Mouse (Mus musculus): ENCODE measurements around the gene Psmd1. TPM values are rescaled to one million over a fixed set of nuclear protein-coding genes. Genes with fewer than 3 reads are reported as not detected.

Psmd1 gene
- polyA plus RNA-seq, 1 experiment, result 61.2 TPM

GRCm38 (mm10) chr1:86156595-86156994 is 92.4 kb downstream of the Psmd1 start:
- Histone ChIP-seq H3K4me3 (ENCODE audit: insufficient read depth, low read depth, low read length) (no peak overlapping the region), H3K36me3 (ENCODE audit: control insufficient read depth, insufficient read depth, low read length) (no peaks in the 10 kb centered on the region), H3K27ac (ENCODE audit: insufficient read depth, low read depth, low read length) (no peak overlapping the region), H3K27me3 (replicated peaks; ENCODE audit: control insufficient read depth, insufficient read depth, low read length) (no peaks in the 10 kb centered on the region), H3K4me1 (ENCODE audit: control insufficient read depth, insufficient read depth, low read length) (peaks cover 4% of the 10 kb centered on the region; the same call in 1 of the 2 replicates)
- DNase-seq, result no peak
- 93% methylated on average over 6 of the region's 6 CpGs for WGBS
- no peak for TF ChIP-seq CTCF (conservative IDR thresholded peaks at IDR 0.05; ENCODE audit: insufficient read depth, insufficient read length, low read depth, low read length)
- TF ChIP-seq POLR2A (IDR thresholded peaks at IDR 0.05; ENCODE audit: low read depth, low read length), result no peak

GRCm38 (mm10) chr1:86160059-86160458 is 95.9 kb downstream of the Psmd1 start:
- WGBS, result 94% methylated on average over 6 of the region's 6 CpGs
- no peaks in the 10 kb centered on the region for H3K27me3 ChIP-seq (replicated peaks; ENCODE audit: control insufficient read depth, insufficient read depth, low read length)
- TF ChIP-seq CTCF (conservative IDR thresholded peaks at IDR 0.05; ENCODE audit: insufficient read depth, insufficient read length, low read depth, low read length) (no peak), POLR2A (IDR thresholded peaks at IDR 0.05; ENCODE audit: low read depth, low read length) (no peak)
- DNase-seq, result no peak
- H3K4me1 ChIP-seq (ENCODE audit: control insufficient read depth, insufficient read depth, low read length), result peaks cover 4% of the 10 kb centered on the region; the same call in 1 of the 2 replicates
- H3K36me3 ChIP-seq (ENCODE audit: control insufficient read depth, insufficient read depth, low read length), result no peaks in the 10 kb centered on the region; the same call in 1 of the 2 replicates
- no peak overlapping the region for H3K4me3 ChIP-seq (ENCODE audit: insufficient read depth, low read depth, low read length)
- no peak overlapping the region for H3K27ac ChIP-seq (ENCODE audit: insufficient read depth, low read depth, low read length)

- 96% methylated on average over 5 of the region's 5 CpGs for WGBS
- DNase-seq, result no peak
- H3K4me1 ChIP-seq (ENCODE audit: control insufficient read depth, insufficient read depth, low read length), result no peaks in the 10 kb centered on the region; the same call in 1 of the 2 replicates
- H3K27me3 ChIP-seq (replicated peaks; ENCODE audit: control insufficient read depth, insufficient read depth, low read length), result no peaks in the 10 kb centered on the region
- no peak overlapping the region for H3K4me3 ChIP-seq (ENCODE audit: insufficient read depth, low read depth, low read length)
- TF ChIP-seq CTCF (conservative IDR thresholded peaks at IDR 0.05; ENCODE audit: insufficient read depth, insufficient read length, low read depth, low read length) (no peak), POLR2A (IDR thresholded peaks at IDR 0.05; ENCODE audit: low read depth, low read length) (no peak)
- no peaks in the 10 kb centered on the region; the same call in 1 of the 2 replicates for H3K36me3 ChIP-seq (ENCODE audit: control insufficient read depth, insufficient read depth, low read length)
- no peak overlapping the region for H3K27ac ChIP-seq (ENCODE audit: insufficient read depth, low read depth, low read length)
Observed at GRCm38 (mm10) chr1:86160479-86160878, 96.3 kb downstream of the Psmd1 start.

DNA sequence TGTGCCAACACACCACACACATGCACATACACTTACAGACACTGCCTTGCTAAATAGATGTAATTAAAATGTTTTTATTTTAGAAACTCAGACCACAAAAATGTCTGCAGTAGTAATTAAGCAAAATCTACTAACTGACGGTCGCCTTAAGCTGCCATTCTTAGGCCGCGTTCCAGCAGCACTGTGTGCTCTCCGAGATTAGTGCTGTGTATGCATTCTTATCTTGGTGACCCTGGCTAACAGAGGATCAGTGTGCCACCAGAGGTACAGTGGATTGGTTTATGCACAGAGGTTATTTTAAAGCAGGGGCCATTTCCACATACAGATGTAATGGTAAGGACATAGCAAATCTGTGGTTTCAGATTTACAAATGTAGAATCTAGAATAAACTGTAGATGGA is 96.9 kb downstream of the Psmd1 start:
- Histone ChIP-seq H3K27ac (ENCODE audit: insufficient read depth, low read depth, low read length) (no peak overlapping the region), H3K27me3 (replicated peaks; ENCODE audit: control insufficient read depth, insufficient read depth, low read length) (no peaks in the 10 kb centered on the region), H3K36me3 (ENCODE audit: control insufficient read depth, insufficient read depth, low read length) (no peaks in the 10 kb centered on the region; the same call in 1 of the 2 replicates), H3K4me1 (ENCODE audit: control insufficient read depth, insufficient read depth, low read length) (no peaks in the 10 kb centered on the region), H3K4me3 (ENCODE audit: insufficient read depth, low read depth, low read length) (no peak overlapping the region)
- WGBS, result 90% methylated on average over 5 of the region's 5 CpGs
- no peak for TF ChIP-seq CTCF (conservative IDR thresholded peaks at IDR 0.05; ENCODE audit: insufficient read depth, insufficient read length, low read depth, low read length)
- no peak for TF ChIP-seq POLR2A (IDR thresholded peaks at IDR 0.05; ENCODE audit: low read depth, low read length)
- DNase-seq, result no peak

- 92% methylated on average over 5 of the region's 5 CpGs for WGBS
- Histone ChIP-seq H3K4me1 (ENCODE audit: control insufficient read depth, insufficient read depth, low read length) (peaks cover 11% of the 10 kb centered on the region; the same call in 1 of the 2 replicates), H3K27me3 (replicated peaks; ENCODE audit: control insufficient read depth, insufficient read depth, low read length) (no peaks in the 10 kb centered on the region), H3K4me3 (ENCODE audit: insufficient read depth, low read depth, low read length) (no peak overlapping the region), H3K36me3 (ENCODE audit: control insufficient read depth, insufficient read depth, low read length) (no peaks in the 10 kb centered on the region; the same call in 1 of the 2 replicates), H3K27ac (ENCODE audit: insufficient read depth, low read depth, low read length) (no peak overlapping the region)
- no peak for TF ChIP-seq POLR2A (IDR thresholded peaks at IDR 0.05; ENCODE audit: low read depth, low read length)
- no peak for DNase-seq
Observed at GRCm38 (mm10) chr1:86174602-86175001, 110.4 kb downstream of the Psmd1 start.

- peak overlapping the region; percentile 74 for H3K27ac ChIP-seq (ENCODE audit: insufficient read depth, low read depth, low read length)
- WGBS, result 31% methylated on average over 2 of the region's 2 CpGs
Observed at GRCm38 (mm10) chr1:86176066-86176465, 111.9 kb downstream of the Psmd1 start.

GRCm38 (mm10) chr1:86178462-86179253 is 114.5 kb downstream of the Psmd1 start:
- DNase-seq, result peak; percentile 79
- Histone ChIP-seq H3K4me1 (ENCODE audit: control insufficient read depth, insufficient read depth, low read length) (peaks cover 11% of the 10 kb centered on the region; the same call in 1 of the 2 replicates), H3K36me3 (ENCODE audit: control insufficient read depth, insufficient read depth, low read length) (no peaks in the 10 kb centered on the region), H3K27me3 (replicated peaks; ENCODE audit: control insufficient read depth, insufficient read depth, low read length) (no peaks in the 10 kb centered on the region), H3K4me3 (ENCODE audit: insufficient read depth, low read depth, low read length) (no peak overlapping the region), H3K27ac (ENCODE audit: insufficient read depth, low read depth, low read length) (no peak overlapping the region)
- 45% methylated on average over 7 of the region's 7 CpGs for WGBS
- no peak for TF ChIP-seq POLR2A (IDR thresholded peaks at IDR 0.05; ENCODE audit: low read depth, low read length)
- TF ChIP-seq CTCF (conservative IDR thresholded peaks at IDR 0.05; ENCODE audit: insufficient read depth, insufficient read length, low read depth, low read length), result peak; percentile 100; the same call in 1 of the 2 replicates

More at GRCm38 (mm10) chr1:86176066-86176465, 111.9 kb downstream of the Psmd1 start:
- no peaks in the 10 kb centered on the region for H3K27me3 ChIP-seq (replicated peaks; ENCODE audit: control insufficient read depth, insufficient read depth, low read length)
- no peaks in the 10 kb centered on the region for H3K36me3 ChIP-seq (ENCODE audit: control insufficient read depth, insufficient read depth, low read length)
- TF ChIP-seq CTCF (conservative IDR thresholded peaks at IDR 0.05; ENCODE audit: insufficient read depth, insufficient read length, low read depth, low read length), result no peak
- no peak for TF ChIP-seq POLR2A (IDR thresholded peaks at IDR 0.05; ENCODE audit: low read depth, low read length)
- H3K4me3 ChIP-seq (ENCODE audit: insufficient read depth, low read depth, low read length), result no peak overlapping the region
- peaks cover 11% of the 10 kb centered on the region; the same call in 1 of the 2 replicates for H3K4me1 ChIP-seq (ENCODE audit: control insufficient read depth, insufficient read depth, low read length)
- peak; percentile 86 for DNase-seq
